Mouse (Mus musculus) lung, postnatal 0 days (tissue): Measurements from ENCODE around the gene Olfr70. TPM values are rescaled to one million over a fixed set of nuclear protein-coding genes. Genes with fewer than 3 reads are reported as not detected.

Source experiments
- ATAC-seq: fragments of 200-750 bp; cut with Nextera tagmentation; 2 replicates; pipeline ENCODE4 v1.8.0; 2017; ENCODE audit warnings: moderate library complexity
- DNase-seq: peaks from one replicate; pipeline ENCODE4 v3.0.0-alpha.2; 2016; ENCODE audit warnings: low spot score
- H3K27ac ChIP-seq: fragments of 300-500 bp; sonication (generic); 2 replicates; pipeline ENCODE4 v1.5.1; 2014; ENCODE audit warnings: antibody characterized with exemption, mild to moderate bottlenecking, low read length, mixed read lengths
- H3K27me3 ChIP-seq: fragments of 300-500 bp; sonication (generic); replicated peaks from 2 replicates; pipeline ENCODE4 v1.6.1; 2014; ENCODE audit warnings: low read length, mixed read lengths; ENCODE audit not compliant: insufficient read depth
- H3K36me3 ChIP-seq: fragments of 300-500 bp; sonication (generic); 2 replicates; pipeline ENCODE4 v1.6.1; 2014; ENCODE audit warnings: low read length, mixed read lengths; ENCODE audit not compliant: insufficient read depth
- H3K4me1 ChIP-seq: fragments of 300-500 bp; sonication (generic); 2 replicates; pipeline ENCODE4 v1.6.1; 2014; ENCODE audit warnings: antibody characterized with exemption, low read depth, low read length, mixed read lengths; ENCODE audit not compliant: insufficient read depth
- H3K4me2 ChIP-seq: fragments of 300-500 bp; sonication (generic); replicated peaks from 2 replicates; pipeline ENCODE4 v1.6.1; 2014; ENCODE audit warnings: low read depth, mild to moderate bottlenecking, low read length, moderate library complexity, mixed read lengths
- H3K4me3 ChIP-seq: fragments of 300-500 bp; sonication (generic); 2 replicates; pipeline ENCODE4 v1.5.1; 2014; ENCODE audit warnings: low read depth, low read length
- H3K9ac ChIP-seq: fragments of 300-500 bp; sonication (generic); replicated peaks from 2 replicates; pipeline ENCODE4 v1.6.1; 2014; ENCODE audit warnings: low read depth, mild to moderate bottlenecking
- H3K9me3 ChIP-seq: fragments of 300-500 bp; sonication (generic); 2 replicates; pipeline ENCODE4 v1.6.1; 2016; ENCODE audit warnings: low read length, mixed read lengths
- CTCF ChIP-seq: IDR thresholded peaks from 2 replicates; pipeline ENCODE4 v1.5.1; 2016; ENCODE audit warnings: antibody characterized with exemption, mild to moderate bottlenecking
- EP300 ChIP-seq: IDR thresholded peaks from 2 replicates; pipeline ENCODE4 v1.6.1; 2016; ENCODE audit warnings: antibody characterized with exemption, mild to moderate bottlenecking, control low read depth
- WGBS: fragments of 180-500 bp; shearing (Covaris S2); extraction: QIAGEN DNeasy Blood & Tissue Kit; methylation state at CpG from one replicate; pipeline ENCODE4 v1.1.7; 2014; 5-methylcytosine and 5-hydroxymethylcytosine counted together
- polyA plus RNA-seq: library from polyadenylated mRNA; unstranded; fragments of >200 nt; fragmentation: Nextera tagmentation; extraction: Ambion mirVana; gene quantifications from 2 replicates; pipeline ENCODE4 v1.2.1, GENCODE M21; 2015

Olfr70 gene
- polyA plus RNA-seq, 1 experiment from 2014 or later: not detected

- TF ChIP-seq EP300: no peak
- TF ChIP-seq CTCF: no peak
- no peaks in the 10 kb centered on the region for H3K9me3 ChIP-seq
- 90% methylated on average over 17 of the region's 17 CpGs for WGBS
Observed at GRCm38 (mm10) chr4:43690021-43690420, 10.6 kb downstream of the Olfr70 start.

GRCm38 (mm10) chr4:43679416-43680043 is 21.1 kb downstream of the Olfr70 start:
- Histone ChIP-seq H3K27me3 (no peaks in the 10 kb centered on the region), H3K4me2 (no peak overlapping the region), H3K4me1 (no peaks in the 10 kb centered on the region), H3K9me3 (no peaks in the 10 kb centered on the region), H3K4me3 (no peak overlapping the region), H3K36me3 (peaks cover 19% of the 10 kb centered on the region; the same call in 1 of the 2 replicates), H3K9ac (no peak overlapping the region), H3K27ac (no peak overlapping the region)
- no peak for TF ChIP-seq EP300
- no peak for TF ChIP-seq CTCF
- DNase-seq (no peak), ATAC-seq (no peak)
- 83% methylated on average over 7 of the region's 7 CpGs for WGBS

More at GRCm38 (mm10) chr4:43690021-43690420, 10.6 kb downstream of the Olfr70 start:
- Histone ChIP-seq H3K4me3 (no peak overlapping the region), H3K27ac (no peak overlapping the region), H3K27me3 (no peaks in the 10 kb centered on the region), H3K4me2 (no peak overlapping the region), H3K4me1 (peaks cover 2% of the 10 kb centered on the region; the same call in 1 of the 2 replicates), H3K36me3 (no peaks in the 10 kb centered on the region), H3K9ac (no peak overlapping the region)
- ATAC-seq (no peak), DNase-seq (no peak)

GRCm38 (mm10) chr4:43678541-43678940 is 22.1 kb downstream of the Olfr70 start:
- Histone ChIP-seq H3K4me1 (no peaks in the 10 kb centered on the region), H3K9me3 (no peaks in the 10 kb centered on the region), H3K27me3 (no peaks in the 10 kb centered on the region), H3K4me2 (no peak overlapping the region), H3K36me3 (peaks cover 19% of the 10 kb centered on the region; the same call in 1 of the 2 replicates), H3K4me3 (no peak overlapping the region), H3K9ac (no peak overlapping the region), H3K27ac (no peak overlapping the region)
- WGBS: 89% methylated on average over 6 of the region's 6 CpGs
- ATAC-seq: no peak
- DNase-seq: no peak
- no peak for TF ChIP-seq EP300
- no peak for TF ChIP-seq CTCF

DNA sequence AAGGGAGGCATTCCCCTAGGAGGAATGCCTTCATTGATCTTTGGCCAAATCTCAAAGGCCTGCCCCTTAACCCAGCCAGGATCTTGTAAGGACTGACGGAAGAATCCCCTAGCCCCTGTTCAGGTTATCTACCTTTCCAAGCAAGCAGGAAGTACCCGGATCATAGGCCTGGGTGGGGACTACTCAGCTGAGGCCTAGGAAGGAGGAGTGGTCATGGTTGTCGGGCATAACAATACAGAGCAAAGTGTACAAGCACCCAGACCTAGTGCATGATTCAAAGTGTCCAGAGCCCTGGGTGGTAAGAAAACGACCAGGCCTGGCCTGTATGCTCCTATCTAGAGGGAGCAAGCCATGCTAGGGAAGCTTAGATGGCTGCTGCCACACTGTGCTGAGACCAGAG is 25.0 kb downstream of the Olfr70 start:
- Histone ChIP-seq H3K4me1 (no peaks in the 10 kb centered on the region), H3K27ac (no peak overlapping the region), H3K9me3 (no peaks in the 10 kb centered on the region), H3K27me3 (no peaks in the 10 kb centered on the region), H3K36me3 (0 out of 2 replicates have a peak, but pooled peaks cover 8% of the 10 kb centered on the region), H3K9ac (no peak overlapping the region), H3K4me2 (no peak overlapping the region), H3K4me3 (no peak overlapping the region)
- WGBS: 72% methylated on average over 4 of the region's 4 CpGs
- ATAC-seq (no peak), DNase-seq (no peak)
- TF ChIP-seq EP300: no peak
- no peak for TF ChIP-seq CTCF

DNA sequence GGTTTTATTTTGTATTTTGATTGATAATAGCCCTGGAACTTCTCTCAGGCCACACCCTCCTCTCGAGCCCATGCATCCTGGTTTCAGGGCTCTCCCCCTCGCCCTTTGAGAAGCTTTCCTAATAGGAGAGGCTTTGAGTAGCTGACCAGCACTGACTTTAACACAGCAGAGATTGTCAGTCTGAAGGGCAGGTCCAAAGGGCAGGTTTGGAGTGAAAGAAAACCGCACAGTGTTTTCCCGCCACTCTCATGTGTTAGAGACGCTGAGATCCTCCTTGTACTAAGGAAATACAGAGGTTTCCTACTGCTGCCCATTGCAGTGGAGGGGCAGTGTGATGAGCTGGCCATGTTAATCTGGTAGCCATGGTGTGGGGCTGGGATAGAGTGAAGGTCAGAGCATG is 25.6 kb downstream of the Olfr70 start:
- ATAC-seq: no peak

DNA sequence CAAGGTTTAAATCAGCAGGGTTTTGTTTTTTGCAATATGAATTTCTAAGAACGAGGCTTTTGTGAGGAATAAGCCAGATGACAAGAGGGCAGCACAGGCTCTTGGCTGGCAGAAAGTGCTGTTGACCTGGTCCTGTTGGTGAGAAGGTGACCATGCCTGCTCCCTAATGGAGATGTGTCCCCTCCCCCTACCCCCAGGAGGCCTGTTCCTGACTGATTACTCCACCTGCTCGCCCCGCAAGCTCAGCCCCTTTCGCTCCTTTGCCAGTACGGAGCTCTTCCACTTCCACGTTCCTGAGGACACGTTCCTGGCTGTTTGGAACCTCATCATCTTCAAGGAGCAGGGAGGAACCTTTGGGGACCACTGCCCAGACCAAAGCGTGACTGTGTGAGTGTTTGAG is 26.9 kb downstream of the Olfr70 start:
- Histone ChIP-seq H3K4me2 (no peak overlapping the region), H3K36me3 (0 out of 2 replicates have a peak, but pooled peaks cover 8% of the 10 kb centered on the region), H3K27me3 (no peaks in the 10 kb centered on the region), H3K4me3 (no peak overlapping the region), H3K9me3 (no peaks in the 10 kb centered on the region), H3K9ac (no peak overlapping the region), H3K4me1 (peaks cover 6% of the 10 kb centered on the region), H3K27ac (peak overlapping the region; percentile 2; the same call in 1 of the 2 replicates)
- no peak for ATAC-seq
- WGBS: 63% methylated on average over 8 of the region's 8 CpGs
- no peak for DNase-seq
- TF ChIP-seq EP300: no peak
- no peak for TF ChIP-seq CTCF

More for the DNA sequence above, 25.6 kb downstream of the Olfr70 start:
- H3K4me2 ChIP-seq: no peak overlapping the region
- no peak overlapping the region for H3K27ac ChIP-seq
- H3K36me3 ChIP-seq: 0 out of 2 replicates have a peak, but pooled peaks cover 8% of the 10 kb centered on the region
- no peak for TF ChIP-seq EP300
- no peak for TF ChIP-seq CTCF
- no peak overlapping the region for H3K4me3 ChIP-seq
- H3K9ac ChIP-seq: no peak overlapping the region
- no peaks in the 10 kb centered on the region for H3K9me3 ChIP-seq
- peaks cover 2% of the 10 kb centered on the region; the same call in 1 of the 2 replicates for H3K4me1 ChIP-seq
- WGBS: 74% methylated on average over 5 of the region's 5 CpGs
- no peak for DNase-seq
- no peaks in the 10 kb centered on the region for H3K27me3 ChIP-seq
